Mouse (Mus musculus): ENCODE measurements at regions not wholly inside any gene's neighbourhood (a gene's known extent, or its start where the extent isn't known, plus 50 kb on each side); places are given as distances from the start of the nearest gene placed in this dataset.

- DNase-seq (ENCODE audit: low spot score), result no peak
Measured at GRCm38 (mm10) chr13:37290636-37291035, 54.4 kb upstream of the Ly86 start.

DNA sequence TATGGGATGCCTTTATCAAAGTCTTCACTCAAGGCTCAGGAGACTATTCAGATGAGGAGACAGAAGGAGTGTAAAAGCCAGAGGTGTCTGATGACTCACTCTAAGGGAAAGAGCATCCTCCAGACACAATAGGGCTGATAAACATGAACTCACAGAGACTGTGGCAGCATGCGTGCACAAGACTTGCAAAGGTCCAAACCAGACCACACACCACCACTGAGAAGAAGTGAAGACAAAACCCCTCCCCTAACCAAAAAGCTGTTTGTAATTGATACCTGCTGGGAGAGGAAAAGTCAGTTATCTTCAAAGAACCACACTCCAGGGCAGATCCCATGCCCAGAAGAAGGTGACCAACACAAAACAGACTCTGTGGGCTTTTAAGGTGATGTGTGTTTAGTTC lies 56.0 kb upstream of the Ly86 start:
- no peak for DNase-seq (ENCODE audit: low spot score)

GRCm38 (mm10) chr13:37282515-37282914 lies 62.5 kb upstream of the Ly86 start:
- no peak for DNase-seq (ENCODE audit: low spot score)

GRCm38 (mm10) chr13:37279078-37279789 lies 65.8 kb upstream of the Ly86 start:
- DNase-seq (ENCODE audit: low spot score), result no peak

DNA sequence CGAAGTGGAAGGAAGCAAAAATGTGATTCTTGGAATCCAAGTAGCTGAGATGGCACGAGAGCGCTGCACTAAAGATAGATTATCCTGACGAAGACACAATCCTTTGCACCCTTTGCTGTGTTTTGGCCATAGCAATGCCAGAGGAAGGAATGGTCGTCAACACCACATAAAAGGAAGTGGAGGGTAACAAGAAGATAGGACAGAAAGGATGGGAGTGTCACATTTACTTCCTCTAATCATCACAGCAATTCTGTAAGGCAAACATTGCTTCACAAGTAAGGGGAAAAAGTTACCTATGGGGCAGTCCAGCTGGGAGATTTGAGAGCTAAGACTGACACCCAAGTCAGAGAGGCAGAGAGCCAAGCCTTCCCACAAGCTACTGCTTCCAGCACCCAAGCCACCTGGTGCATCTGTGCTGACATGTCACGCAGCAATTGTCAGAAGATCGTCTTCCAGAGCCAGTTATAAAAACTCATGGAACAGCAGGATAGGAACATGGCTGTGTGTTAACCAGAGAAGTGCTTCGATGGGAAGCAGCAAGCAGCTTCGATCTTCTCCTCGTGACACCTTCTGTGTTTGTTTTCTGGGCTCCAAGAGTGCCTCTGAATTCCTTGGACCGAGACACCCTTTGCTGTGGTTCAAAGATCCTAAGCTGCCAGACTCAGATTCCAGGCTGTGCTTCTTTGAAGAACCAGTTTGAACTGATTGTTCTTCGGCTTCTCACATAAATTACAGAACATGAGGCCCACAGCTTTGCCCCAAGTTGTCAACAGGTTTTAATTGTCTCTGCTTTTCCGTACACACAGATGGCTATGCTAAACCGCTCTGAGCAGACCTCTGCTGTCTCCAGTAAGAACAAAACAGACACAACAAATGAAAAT lies 95.2 kb upstream of the Ly86 start:
- DNase-seq (ENCODE audit: low spot score), result no peak

DNA sequence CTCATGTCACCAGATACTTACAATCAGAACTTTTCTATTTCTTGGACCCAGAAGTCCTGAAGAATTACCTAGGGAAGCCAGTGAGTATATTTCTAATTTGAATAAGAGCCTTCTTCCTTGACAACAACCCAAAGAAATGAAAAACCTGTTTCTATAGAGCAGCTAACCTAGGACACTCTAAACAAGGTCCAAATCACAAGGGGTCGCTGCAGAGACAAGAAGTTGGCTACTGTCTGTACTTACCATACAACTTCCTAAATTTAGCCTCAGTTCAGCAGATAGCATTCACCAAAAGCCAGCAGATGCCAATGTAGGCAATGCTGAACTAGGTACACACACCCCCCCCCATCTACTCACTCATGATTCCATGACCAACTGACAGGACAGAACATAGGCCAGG lies 96.3 kb upstream of the Ly86 start:
- no peak for DNase-seq (ENCODE audit: low spot score)

GRCm38 (mm10) chr13:37240048-37240447 lies 105.0 kb upstream of the Ly86 start:
- DNase-seq (ENCODE audit: low spot score), result no peak

DNA sequence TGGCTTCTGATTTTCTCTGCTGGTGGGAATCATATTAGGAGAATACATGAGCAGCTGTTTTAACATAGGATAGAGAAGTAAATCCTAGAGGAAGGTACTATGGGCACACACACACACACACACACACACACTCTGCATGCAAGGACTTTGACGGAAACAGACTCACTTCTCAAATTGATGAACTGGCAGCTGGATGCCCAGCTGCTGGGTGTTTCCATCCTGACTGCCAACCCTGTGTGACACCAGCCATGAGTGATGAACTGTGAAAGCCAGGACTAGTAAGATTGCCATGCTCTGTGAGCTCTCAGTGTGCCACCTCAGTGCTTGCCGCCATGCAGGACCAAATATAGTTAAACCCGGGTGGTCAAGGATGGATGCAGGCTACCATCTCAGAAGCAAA lies 107.7 kb upstream of the Ly86 start:
- no peak for DNase-seq (ENCODE audit: low spot score)

GRCm38 (mm10) chr13:37225834-37226233 lies 119.2 kb upstream of the Ly86 start:
- no peak for DNase-seq (ENCODE audit: low spot score)

- no peak for DNase-seq (ENCODE audit: low spot score)
Measured at GRCm38 (mm10) chr13:37220436-37220835, 124.6 kb upstream of the Ly86 start.

GRCm38 (mm10) chr13:37218596-37218995 lies 126.4 kb upstream of the Ly86 start:
- DNase-seq (ENCODE audit: low spot score), result no peak

DNA sequence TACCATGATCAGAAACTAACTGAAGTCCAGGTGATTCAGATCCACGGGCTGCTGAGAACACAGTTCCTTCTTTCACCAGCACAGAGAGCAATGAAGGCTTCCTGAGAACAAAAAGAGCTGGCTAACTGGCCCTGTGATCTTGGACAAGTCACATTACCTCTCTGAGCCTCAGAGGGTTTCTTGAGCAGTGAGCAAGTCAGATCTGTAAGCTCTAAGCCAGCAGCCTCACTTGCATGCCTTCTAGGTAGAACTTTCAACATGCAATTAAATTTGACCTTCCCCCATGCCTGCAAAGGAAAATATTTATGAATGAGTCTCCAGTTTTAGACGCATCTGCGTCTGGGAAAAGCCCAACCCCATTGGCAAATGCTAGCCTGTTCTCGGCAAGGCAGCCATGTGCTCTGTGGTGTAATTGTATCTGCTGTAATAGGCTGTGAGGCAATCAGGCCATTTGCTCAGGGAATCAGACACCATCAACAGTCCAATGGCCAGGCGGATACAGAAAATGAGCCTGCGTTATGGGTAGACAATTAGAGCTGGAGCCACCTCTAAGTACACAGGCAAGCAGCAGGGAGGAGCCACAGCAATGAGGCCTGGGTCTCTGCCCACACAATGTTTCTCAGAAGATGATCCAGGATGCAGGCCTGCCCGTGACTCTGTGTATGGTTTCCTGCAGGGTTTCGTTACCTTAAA lies 130.3 kb upstream of the Ly86 start:
- DNase-seq (ENCODE audit: low spot score), result peak; percentile 6

DNA sequence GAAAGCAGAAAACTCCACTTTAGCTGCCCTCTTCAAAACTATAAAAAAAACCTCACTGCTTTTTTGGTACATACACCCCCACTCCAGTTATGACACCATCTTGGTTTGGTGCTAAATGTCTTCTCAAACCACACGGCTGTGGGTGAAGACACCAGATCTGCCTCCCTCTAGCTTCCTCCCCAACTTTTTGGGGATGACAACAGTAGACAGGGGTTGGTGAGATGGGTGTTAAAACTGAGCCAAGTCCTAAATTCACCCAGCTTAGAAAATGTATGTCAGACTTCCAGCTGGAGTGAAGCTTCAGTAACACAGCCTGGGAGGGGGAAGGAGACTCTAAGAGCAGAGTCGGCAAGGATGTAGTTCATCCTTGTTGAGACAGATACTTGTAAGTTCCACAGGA lies 147.1 kb upstream of the F13a1 start:
- no peak for DNase-seq (ENCODE audit: low spot score)

- DNase-seq (ENCODE audit: low spot score), result no peak
Measured at GRCm38 (mm10) chr13:37195857-37196256, 145.8 kb upstream of the F13a1 start.

DNA sequence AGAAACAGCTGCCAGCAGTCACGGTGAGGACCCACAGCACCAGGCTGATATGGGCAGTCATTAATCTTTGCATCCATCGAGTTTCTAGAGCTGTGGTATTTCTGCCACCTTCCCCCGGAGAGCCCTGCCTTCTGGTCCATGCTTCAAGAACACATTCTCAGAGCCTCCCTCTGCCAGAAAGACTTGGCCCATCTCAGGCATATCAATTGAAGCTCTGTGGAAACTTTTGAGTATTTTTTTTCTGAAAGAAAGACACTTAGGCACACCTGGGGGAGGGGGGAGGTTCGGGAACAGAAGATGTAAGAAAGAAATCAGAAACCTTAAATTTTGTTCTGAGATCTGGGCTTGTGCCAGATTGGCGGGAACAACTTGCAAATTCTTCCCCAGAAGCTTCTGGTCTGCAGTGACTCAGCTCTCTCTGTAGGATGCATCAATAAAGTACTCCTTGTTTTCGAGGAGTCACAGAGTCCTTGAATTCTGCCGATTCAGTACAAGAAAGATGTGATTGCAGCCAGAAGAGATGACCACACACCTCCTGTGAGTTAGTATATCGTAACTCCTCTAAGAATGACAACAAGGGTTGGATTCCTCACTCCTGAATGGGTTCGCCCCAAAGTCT lies 131.2 kb upstream of the F13a1 start:
- DNase-seq (ENCODE audit: low spot score), result no peak

DNA sequence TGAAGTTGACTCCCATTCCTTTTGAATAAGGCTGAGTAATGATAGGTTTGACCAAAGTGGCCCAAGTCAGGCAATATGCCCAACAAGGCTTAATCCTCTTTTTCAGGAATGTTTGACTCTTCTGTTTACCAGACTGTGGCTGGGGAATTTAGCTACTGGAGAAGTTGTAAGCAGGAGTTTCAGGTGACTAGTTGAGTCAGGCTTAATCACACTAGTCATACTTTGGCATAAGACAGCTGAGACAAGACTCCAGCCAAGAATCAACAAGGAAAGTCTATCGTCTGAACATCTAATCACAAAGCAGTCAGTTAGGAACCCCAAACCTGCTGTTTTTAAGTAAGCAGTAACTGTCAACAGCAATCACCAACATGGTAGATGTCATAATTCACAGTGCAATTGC lies 126.5 kb upstream of the F13a1 start:
- DNase-seq (ENCODE audit: low spot score), result no peak

DNA sequence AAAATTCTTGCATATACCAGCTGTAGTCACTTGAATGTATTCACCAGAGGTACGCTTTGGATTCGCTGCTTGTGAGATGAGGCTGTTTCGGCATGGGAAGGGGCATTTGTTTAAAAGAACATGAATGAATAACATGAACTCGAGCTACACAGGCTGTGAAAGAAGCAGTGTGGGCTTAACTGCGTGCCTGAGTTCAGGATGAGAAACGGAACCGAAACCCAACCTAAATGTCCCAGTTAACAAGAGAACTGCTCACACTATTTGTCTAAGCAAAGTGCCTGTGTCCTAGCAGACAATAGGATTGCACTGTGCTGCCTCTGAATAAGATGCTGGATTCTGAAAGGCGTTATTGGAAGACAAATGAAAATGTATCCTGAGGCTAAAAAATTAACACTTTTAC lies 126.0 kb upstream of the F13a1 start:
- DNase-seq (ENCODE audit: low spot score), result no peak

DNA sequence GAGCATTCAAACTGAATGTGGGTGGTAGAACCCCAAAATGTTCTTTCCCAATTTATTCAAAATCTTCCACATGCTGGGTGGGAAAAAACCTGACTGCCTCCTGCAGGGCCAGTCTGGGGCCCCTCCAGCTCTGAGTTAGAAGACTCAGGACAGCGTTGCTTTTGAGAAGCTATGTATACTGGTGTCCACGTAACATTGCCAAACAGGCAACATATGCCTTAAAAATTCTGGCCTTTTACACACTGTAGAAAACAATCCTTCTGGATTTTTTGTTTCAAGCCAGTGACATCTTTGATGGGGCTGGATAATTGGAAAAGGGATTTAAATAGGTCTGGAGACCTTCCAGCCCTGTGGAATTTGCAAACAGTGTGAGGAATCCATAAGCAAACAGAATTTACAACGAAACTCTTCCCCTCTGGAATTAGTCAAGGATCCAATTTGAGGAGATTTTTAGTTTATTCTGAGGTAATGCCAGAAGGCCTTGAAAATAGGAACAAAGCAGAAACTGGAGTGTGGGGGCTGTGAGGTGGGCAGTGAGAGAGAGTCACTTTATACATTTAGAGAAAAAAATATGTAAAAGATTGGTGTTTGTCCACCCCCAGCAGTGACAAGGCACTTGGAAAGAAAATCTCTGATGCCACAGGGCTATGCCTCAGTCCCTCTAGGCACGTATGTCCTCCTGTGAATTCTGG lies 108.9 kb upstream of the F13a1 start:
- DNase-seq (ENCODE audit: low spot score), result no peak

DNA sequence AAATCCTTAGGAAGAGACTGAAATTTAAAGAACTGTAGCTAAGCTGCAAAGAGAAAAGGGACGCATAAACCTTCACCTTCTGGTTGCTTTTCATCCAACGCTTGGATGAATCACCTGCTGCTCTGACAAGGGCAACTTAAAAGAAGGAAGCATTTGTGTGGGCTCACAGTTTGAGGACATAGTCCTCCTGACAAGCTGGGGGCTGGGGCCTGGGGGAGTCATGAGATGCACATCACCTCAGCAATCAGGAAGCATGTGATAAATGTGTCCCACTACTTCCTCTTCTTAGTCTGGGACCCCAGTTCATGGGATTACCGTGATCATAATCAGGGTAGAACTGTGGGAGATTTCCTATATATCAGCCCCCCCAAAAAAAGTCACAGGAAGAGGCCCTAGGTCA lies 107.8 kb upstream of the F13a1 start:
- DNase-seq (ENCODE audit: low spot score), result no peak

DNA sequence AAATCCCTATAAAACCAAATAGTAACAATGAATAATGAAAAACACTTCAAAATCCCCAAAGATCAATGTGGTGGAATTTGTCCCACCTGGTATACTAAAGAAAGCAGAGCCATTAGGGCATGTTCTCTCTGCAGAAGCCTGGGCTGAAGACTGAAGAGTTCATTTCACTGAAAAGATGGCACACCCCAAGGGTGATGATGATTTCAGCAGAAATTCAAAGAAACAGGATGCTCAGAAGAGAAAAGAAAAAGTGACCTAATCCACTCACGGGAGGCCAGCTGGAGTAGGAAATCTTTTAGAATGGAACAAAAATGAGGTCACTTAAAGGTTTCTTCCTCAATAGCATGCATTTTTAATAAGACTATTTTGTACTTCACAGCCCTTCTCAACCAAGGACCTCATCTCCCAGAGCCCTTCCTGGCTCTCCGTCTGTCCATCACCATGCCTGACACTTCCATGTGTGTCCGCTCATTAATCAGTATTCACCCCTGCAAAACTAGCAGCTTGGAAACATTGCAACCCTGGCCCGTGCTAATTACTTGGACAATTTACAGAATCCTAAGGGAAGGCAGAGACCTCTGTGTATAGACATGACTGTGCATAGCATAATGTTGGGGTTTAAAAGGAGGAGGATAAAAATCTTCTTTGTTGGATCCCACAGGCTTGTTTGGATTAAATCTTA lies 101.9 kb upstream of the F13a1 start:
- no peak for DNase-seq (ENCODE audit: low spot score)

DNA sequence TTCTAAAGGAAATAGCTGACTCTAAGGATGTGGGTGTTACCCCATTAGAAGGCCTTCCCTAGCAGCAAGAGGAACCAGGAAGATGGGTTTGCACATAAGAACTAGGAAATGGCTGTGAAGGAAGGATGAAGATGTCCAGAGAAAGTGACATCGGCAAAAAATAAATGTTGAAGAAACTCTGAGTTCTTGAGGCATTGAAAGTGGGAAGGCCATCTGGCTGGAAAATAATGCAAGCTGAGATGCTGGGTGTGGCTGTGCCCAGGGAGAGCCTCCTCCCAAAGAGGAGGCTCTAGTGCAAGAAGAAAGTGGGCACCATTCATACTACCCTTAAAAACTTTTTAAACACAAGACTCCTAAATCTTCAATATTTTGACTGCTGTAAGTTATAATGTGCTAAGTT lies 99.9 kb upstream of the F13a1 start:
- no peak for DNase-seq (ENCODE audit: low spot score)

Measured in ovary, postnatal 36 days (tissue).